Mouse (Mus musculus): ENCODE measurements at regions not wholly inside any gene's neighbourhood (a gene's known extent, or its start where the extent isn't known, plus 50 kb on each side); places are given as distances from the start of the nearest gene placed in this dataset.

- DNase-seq (ENCODE audit: low spot score) (peak; percentile 11), ATAC-seq (no peak)
- H3K4me2 ChIP-seq (replicated peaks; ENCODE audit: low read depth, low read length): 0 out of 2 replicates have a peak overlapping the region, but pooled peaks have one; percentile 30
- no peaks in the 10 kb centered on the region for H3K36me3 ChIP-seq (ENCODE audit: insufficient read depth, low read length)
- 30% methylated on average over 5 of the region's 5 CpGs for WGBS
- no peaks in the 10 kb centered on the region for H3K4me1 ChIP-seq (ENCODE audit: insufficient read depth, low read depth, low read length)
- no peaks in the 10 kb centered on the region for H3K9me3 ChIP-seq (ENCODE audit: low read length)
- TF ChIP-seq EP300 (IDR thresholded peaks at IDR 0.05): no peak
- no peak for TF ChIP-seq CTCF (IDR thresholded peaks at IDR 0.05)
- no peak overlapping the region for H3K4me3 ChIP-seq (ENCODE audit: low read depth, low read length)
- no peak overlapping the region for H3K9ac ChIP-seq (replicated peaks; ENCODE audit: low read depth)
- no peak overlapping the region for H3K27ac ChIP-seq (ENCODE audit: low read length)
- H3K27me3 ChIP-seq (replicated peaks; ENCODE audit: insufficient read depth, low read length): no peaks in the 10 kb centered on the region
Measured at GRCm38 (mm10) chrX:145758406-145758805, 253.4 kb upstream of the Amot start.

- 92% methylated on average over 2 of the region's 2 CpGs for WGBS
- TF ChIP-seq CTCF (IDR thresholded peaks at IDR 0.05): no peak
- no peak for TF ChIP-seq EP300 (IDR thresholded peaks at IDR 0.05)
- no peak for ATAC-seq
Measured at GRCm38 (mm10) chrX:145753427-145753826, 248.4 kb upstream of the Amot start.

More at GRCm38 (mm10) chrX:145753427-145753826, 248.4 kb upstream of the Amot start:
- no peak overlapping the region for H3K4me2 ChIP-seq (replicated peaks; ENCODE audit: low read depth, low read length)
- H3K9me3 ChIP-seq (ENCODE audit: low read length): no peaks in the 10 kb centered on the region
- no peaks in the 10 kb centered on the region for H3K36me3 ChIP-seq (ENCODE audit: insufficient read depth, low read length)
- no peak overlapping the region for H3K4me3 ChIP-seq (ENCODE audit: low read depth, low read length)
- no peaks in the 10 kb centered on the region for H3K4me1 ChIP-seq (ENCODE audit: insufficient read depth, low read depth, low read length)
- H3K27me3 ChIP-seq (replicated peaks; ENCODE audit: insufficient read depth, low read length): no peaks in the 10 kb centered on the region
- no peak overlapping the region for H3K9ac ChIP-seq (replicated peaks; ENCODE audit: low read depth)
- no peak for DNase-seq (ENCODE audit: low spot score)
- no peak overlapping the region for H3K27ac ChIP-seq (ENCODE audit: low read length)

Data from lung, postnatal 0 days (tissue).